Mouse (Mus musculus): Measurements from ENCODE around the gene Syt6.

The Syt6 gene

DNA sequence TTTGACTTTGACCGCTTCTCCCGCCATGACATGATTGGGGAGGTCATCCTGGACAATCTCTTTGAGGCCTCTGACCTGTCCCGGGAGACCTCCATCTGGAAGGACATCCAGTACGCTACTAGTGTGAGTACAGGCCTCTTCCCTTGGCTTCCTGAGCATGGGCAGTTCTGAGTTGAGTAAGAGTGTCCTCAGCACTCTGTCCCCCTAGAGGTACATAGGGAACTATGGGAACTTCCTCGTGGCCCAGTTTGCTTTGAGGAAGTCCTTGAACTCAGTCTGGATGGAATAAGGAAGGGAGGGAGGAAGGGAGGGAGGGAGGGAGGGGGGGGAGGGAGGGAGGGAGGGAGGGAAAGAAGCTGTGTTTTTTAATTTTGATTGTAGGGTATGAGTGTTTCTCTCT lies 12.6 kb downstream of the Syt6 start:
- no peak for TF ChIP-seq GATA4 (IDR thresholded peaks at IDR 0.05; ENCODE audit: insufficient replicate concordance, low read length)

DNA sequence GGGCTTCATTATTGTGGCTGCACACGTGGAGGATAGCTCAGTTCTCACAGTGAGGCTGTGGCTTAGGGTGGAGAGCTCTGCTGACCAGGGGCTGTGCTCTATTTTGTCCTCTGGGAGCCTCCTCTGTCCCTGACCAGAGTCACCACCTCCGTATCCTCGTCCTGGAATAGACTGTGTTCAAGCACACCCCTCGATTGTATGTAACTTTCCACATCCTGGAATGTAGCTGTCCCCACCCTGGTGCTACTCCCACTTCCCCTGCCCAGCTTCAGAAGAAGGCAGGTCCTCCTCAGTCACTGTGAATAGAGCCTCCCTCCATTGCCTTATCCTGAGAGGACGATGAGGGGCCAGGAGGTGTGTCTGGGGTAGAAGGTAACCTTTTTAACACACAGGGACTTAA lies 14.6 kb downstream of the Syt6 start:
- TF ChIP-seq GATA4 (IDR thresholded peaks at IDR 0.05; ENCODE audit: insufficient replicate concordance, low read length): no peak

DNA sequence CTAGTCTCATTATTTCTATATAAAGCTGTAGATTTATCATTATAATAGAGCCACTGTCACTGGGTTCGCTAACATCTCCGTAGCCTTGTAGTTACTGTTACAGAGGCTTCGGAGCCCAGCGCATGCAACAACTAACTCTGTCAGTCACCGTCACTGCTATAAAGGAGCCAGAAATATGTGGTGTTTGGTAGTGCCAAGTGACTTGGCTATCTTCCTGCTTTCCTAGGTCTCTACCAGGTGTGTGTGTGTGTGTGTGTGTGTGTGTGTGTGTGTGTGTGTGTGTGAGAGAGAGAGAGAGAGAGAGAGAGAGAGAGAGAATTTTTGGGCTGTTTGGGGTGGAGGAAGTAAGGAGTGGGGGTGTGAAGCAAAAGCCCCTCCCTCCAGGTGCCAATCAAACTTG lies 17.6 kb downstream of the Syt6 start:
- no peak for TF ChIP-seq GATA4 (IDR thresholded peaks at IDR 0.05; ENCODE audit: insufficient replicate concordance, low read length)

DNA sequence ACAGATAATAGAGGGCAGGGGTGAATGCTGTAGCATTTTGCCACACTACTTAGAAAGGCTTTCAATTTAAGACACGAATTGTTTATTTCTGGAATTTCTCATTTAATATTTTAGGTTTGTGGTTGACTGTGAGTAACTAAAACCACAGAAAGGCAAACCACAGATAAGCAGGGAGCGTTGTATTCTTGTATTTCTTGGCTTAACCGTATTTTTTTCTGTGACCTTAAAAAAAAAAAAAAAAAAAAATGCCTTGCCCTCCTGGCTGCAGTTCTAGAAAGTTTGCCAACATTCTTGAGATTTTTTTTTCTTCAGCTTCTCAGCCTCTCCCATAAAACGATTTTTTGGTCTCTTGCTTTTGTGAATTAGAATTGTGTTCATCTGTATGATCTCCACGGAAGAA lies 18.6 kb downstream of the Syt6 start:
- TF ChIP-seq GATA4 (IDR thresholded peaks at IDR 0.05; ENCODE audit: insufficient replicate concordance, low read length): no peak

DNA sequence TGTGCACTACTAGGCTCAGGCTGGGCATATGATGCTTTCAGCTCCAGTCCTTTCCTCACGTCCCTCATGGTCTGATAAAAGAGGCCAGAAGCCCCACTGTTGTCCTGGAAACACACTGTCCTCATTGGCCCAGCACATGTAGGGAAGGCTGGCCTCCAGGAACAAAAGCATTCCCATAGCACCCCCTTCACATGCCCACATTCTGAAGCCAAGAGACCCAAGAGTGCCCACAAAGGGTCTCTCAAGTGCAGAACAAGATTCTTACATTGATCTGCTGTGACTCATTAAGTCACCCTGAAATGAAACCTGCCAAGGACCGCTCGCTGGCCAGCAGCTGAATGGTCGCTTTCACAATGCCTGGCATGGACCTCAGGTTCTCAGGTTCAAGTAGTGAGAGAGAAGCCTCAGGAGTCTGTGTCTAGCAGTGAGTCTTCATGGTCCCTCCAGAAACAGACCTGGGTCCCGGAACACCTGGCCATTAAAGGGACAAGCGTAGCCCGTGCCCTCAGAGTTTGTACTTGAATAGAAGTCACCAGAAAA lies 20.3 kb downstream of the Syt6 start:
- TF ChIP-seq GATA4 (IDR thresholded peaks at IDR 0.05; ENCODE audit: insufficient replicate concordance, low read length): no peak

DNA sequence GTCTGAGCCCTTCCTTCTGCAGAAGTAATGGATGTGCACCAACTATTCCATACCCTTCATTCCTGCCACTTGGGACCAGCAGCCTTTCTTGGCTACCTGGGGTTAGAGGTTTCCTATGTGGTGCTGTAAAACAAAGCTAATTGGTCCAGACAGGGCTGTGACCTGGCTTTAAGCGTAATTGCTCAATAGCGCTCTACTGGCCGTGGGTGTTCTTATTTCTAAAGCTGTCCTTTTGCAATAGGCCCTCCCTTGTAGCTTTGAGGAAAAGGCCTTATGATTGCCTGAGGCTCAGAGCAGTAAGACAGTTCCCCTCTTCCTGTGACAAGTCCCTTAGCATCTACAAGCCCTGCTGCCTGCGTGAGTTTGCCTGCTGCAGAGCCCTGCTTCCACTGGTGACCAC lies 22.6 kb downstream of the Syt6 start:
- TF ChIP-seq GATA4 (IDR thresholded peaks at IDR 0.05; ENCODE audit: insufficient replicate concordance, low read length): no peak

DNA sequence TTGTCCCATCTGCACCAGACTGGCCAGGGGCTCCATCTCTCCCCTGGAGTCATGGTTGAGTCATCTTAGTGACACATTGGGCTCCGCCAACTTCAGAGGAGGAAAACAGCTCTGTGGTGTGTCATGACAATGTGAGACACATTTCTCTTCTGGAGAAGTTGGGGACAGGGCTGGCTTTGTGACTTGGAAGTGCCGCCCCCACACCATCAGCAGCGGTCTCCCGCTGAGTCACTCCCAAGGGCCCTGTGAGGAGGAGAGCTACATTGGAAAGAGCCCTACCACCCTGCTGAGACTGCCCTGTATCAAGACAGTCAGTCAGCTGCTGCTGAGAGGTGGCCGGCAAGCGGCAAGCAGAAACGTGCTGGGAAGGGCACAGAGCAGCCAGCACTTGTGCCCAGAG lies 26.0 kb downstream of the Syt6 start:
- TF ChIP-seq GATA4 (IDR thresholded peaks at IDR 0.05; ENCODE audit: insufficient replicate concordance, low read length): no peak

DNA sequence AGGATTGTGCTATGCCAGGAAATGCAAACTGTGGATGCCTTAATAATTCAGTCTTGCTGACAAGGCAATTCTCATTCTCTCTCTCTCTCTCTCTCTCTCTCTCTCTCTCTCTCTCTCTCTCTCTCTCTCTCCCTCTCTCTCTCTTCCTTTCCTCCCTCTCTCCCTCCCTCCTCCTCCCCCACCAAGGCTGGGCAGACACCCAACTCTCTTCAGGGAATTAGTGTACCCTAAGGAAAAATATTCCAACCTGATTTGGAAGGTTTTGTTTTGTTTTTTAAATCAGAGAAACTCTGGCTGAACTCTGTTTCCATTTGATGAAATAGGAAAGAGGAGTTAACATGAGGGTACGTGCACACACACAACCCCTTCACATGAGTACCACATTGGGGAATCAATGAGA lies 26.5 kb downstream of the Syt6 start:
- no peak for TF ChIP-seq GATA4 (IDR thresholded peaks at IDR 0.05; ENCODE audit: insufficient replicate concordance, low read length)

DNA sequence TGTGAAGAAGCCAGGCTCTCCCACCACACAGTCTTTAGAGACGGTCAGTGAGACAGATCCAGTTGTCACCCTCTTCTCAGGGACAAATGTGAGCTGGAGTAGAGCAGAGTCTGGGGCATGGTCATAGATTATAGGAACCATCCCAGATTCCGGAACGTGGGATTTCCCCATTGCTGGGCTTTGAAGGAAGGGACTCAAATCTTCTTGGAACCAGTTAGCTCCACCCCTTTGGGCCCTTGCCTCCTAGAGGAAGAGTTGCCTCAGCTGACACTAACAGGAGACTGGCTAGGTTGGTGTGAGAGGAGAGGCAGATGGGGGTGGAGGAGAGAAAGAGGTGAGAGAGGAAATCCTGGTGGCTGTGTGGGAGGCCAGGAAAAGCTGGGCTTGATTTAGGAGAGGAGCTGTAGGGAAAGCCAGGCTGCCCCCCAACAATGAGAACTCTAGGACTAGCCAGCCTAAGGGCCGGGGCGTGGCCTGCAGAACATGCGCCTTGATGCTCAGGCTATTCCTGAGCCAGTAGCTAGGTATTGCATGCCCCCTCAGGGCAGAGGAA lies 31.1 kb downstream of the Syt6 start:
- no peak for TF ChIP-seq GATA4 (IDR thresholded peaks at IDR 0.05; ENCODE audit: insufficient replicate concordance, low read length)

DNA sequence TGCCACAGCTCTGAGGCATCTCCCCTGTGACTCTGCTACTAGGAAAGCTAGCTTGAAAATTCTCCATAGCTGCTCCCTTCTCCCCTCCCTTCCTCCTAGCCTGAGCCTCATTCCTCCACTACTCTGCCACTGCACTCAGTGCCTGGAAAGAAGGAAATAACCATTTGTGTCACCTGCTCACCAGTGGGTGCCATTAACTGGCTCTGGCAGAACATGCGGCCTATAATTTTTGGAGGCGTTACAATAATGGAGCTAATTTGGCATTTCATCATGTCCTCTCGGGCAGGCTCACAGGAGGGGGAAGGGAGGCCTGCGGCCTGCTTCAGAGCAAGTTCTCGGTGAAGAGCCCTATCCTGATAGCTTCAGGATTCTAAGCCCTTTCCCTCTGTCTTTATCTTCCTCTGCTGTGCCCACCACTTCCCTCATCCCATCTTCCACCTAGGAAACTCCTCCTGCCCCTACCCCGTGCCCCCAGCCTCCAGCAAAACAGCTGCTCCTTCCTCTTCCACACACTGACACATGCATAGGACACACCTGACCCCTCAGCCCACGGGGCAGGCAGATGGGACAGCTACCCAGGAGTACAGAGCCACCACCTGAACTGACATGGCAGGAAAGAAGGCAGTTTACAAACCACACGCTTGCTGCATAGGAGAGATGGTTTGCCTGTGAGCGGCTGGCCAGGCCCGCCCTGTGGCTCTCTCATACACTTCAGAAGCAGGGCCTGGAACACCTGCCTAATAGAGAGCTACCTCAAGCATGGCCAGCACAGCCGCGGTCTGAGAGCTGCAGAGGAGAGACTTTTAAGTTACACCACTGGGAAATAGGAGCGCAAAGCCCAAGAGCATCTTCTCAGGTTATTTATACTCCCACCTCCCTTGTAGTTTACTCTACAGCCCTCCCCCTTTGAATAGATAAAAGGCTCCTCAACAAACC lies 31.9 kb downstream of the Syt6 start:
- TF ChIP-seq GATA4 (IDR thresholded peaks at IDR 0.05; ENCODE audit: insufficient replicate concordance, low read length): no peak

DNA sequence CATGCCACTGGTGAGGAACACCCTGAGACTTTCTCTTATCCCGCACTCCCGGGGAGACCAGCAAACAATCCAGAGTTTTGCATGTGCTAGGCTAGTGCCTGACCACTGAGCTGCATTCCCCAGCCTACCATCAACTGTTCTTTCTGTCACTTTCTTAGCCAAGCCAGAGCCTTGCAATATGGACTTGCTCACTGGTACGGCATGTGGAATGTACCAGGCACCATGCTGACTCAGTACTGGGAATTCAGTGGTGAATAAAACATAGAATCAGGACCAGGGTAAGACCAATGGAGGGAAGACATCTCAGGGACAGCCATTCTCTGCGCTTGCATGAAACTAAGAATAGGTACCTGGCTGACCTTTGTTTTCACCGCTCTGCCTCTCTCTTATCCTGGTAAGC lies 35.2 kb downstream of the Syt6 start:
- TF ChIP-seq GATA4 (IDR thresholded peaks at IDR 0.05; ENCODE audit: insufficient replicate concordance, low read length): no peak

DNA sequence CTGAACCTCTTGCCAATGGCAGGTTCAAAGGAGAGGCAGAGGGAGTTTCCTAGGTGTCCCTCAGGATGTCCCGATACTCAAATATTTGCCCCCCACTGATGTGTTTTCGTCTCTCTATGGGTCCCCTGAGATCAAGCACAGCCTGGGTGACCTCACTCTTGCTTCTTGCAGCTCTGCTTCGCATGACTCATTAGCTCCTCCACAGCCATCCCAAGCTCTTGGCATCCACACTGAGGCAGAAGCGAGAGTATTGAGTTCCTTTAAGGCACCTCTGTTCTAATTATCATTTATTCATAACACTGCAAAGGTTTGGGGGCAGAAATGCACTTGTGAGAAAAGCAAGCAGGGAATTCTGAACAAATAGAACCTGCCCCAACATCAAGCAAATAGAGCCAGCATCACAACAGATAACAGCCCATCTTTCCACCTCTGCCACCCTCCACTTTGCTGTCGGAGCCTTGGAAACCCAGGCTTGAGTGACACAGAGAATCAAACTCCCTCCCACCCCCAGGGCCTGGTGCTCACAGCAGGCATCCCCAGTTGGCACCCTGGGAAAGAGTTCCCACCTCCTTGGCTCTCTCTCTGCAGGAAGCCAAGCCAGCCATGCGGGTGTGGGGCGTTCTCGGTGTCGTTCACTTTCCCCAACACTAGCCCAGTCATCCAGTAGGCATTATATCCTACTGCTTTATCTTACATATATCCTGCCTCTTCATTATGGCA lies 37.8 kb downstream of the Syt6 start:
- no peak for TF ChIP-seq GATA4 (IDR thresholded peaks at IDR 0.05; ENCODE audit: insufficient replicate concordance, low read length)

DNA sequence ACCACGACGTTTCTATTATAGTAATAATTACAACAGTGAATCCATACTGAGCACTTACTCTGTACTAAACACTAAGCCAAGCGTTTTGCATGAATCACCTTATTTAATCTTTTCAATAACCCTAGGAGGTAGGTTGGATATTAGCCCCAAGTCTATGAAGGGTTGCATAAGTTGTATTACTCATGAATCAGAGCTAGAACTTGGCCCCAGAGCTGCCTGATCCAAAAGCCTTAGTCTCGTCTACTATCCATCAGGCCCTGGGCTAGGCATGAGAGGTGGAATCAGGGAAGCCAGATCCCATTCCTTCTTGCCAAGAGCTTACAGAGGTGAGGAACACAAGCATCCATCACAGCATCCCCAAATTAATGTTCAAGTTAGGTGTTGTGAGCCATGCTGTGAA lies 40.6 kb downstream of the Syt6 start:
- no peak for TF ChIP-seq GATA4 (IDR thresholded peaks at IDR 0.05; ENCODE audit: insufficient replicate concordance, low read length)

DNA sequence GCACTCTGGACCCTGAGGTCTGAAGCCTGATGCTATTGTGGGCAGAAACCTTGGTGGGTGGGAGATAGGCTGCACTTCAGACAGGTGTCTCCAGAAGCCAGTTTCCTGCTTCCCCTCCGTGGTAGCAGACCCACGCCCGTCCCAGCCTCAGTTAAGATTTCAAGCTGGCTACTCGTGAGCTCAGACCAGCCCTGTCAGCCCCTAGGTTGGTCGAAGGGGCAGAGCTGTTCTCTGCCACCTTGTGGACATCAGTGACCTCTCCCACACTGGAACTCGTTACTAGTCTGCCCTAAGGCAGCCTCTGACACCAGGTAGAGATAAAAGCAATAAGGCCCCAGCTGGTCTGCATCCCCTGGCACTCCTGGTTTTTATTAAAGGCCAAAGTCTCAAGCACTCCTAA lies 42.0 kb downstream of the Syt6 start:
- TF ChIP-seq GATA4 (IDR thresholded peaks at IDR 0.05; ENCODE audit: insufficient replicate concordance, low read length): no peak

DNA sequence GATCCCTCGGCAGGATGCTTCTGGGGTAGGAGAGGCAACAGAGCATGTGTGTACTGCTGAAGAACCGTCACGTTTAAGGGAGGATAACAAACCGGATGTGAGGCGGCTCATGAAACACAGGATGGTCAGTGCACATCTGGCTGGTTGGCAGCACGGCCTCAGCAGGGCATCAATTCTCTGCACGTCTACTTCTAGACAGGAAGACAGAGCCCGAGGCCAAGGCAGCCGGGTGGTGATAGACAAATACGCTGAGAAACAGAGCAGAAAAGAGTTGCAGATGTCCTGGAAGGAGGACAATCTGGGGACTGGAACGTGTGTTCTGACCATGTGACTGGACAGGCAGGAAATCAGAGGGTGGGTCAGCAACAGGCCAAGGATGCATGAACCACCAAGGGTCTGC lies 45.1 kb downstream of the Syt6 start:
- TF ChIP-seq GATA4 (IDR thresholded peaks at IDR 0.05; ENCODE audit: insufficient replicate concordance, low read length): no peak

Data from liver, adult (tissue).